Mouse (Mus musculus): ENCODE data around the gene Slc1a1. TPM values are rescaled to one million over a fixed set of nuclear protein-coding genes. Genes with fewer than 3 reads are reported as not detected.

Gene Slc1a1
- total RNA-seq, 2 experiments from 2014 or later, result 1.1 to 2.8 TPM

- DNase-seq (ENCODE audit: low spot score in 2 of 2), result no peak
Measured at GRCm38 (mm10) chr19:28914598-28914997, 79.7 kb downstream of the Slc1a1 start.

GRCm38 (mm10) chr19:28915602-28916250 lies 80.9 kb downstream of the Slc1a1 start:
- DNase-seq (ENCODE audit: low spot score in 2 of 2), result no peak

GRCm38 (mm10) chr19:28916492-28916891 lies 81.6 kb downstream of the Slc1a1 start:
- no peak for DNase-seq (ENCODE audit: low spot score in 2 of 2)

- DNase-seq (ENCODE audit: low spot score in 2 of 2), result no peak
Measured at GRCm38 (mm10) chr19:28917839-28918238, 83.0 kb downstream of the Slc1a1 start.

- DNase-seq (ENCODE audit: low spot score in 2 of 2), result peak in 1 of 2 experiments; percentile 22
Measured at GRCm38 (mm10) chr19:28926366-28926765, 91.5 kb downstream of the Slc1a1 start.

- no peak for DNase-seq (ENCODE audit: low spot score in 2 of 2)
Measured at GRCm38 (mm10) chr19:28927396-28927795, 92.5 kb downstream of the Slc1a1 start.

- no peak for DNase-seq (ENCODE audit: low spot score in 2 of 2)
Measured at GRCm38 (mm10) chr19:28929034-28929433, 94.2 kb downstream of the Slc1a1 start.

- peak in 1 of 2 experiments; percentile 10 for DNase-seq (ENCODE audit: low spot score in 2 of 2)
Measured at GRCm38 (mm10) chr19:28934897-28935296, 100.0 kb downstream of the Slc1a1 start.

GRCm38 (mm10) chr19:28940135-28940874 lies 105.5 kb downstream of the Slc1a1 start:
- DNase-seq (ENCODE audit: low spot score in 2 of 2), result no peak

- no peak for DNase-seq (ENCODE audit: low spot score in 2 of 2)
Measured at GRCm38 (mm10) chr19:28941271-28941670, 106.4 kb downstream of the Slc1a1 start.

GRCm38 (mm10) chr19:28946782-28947181 lies 111.9 kb downstream of the Slc1a1 start:
- no peak for DNase-seq (ENCODE audit: low spot score in 2 of 2)

- DNase-seq (ENCODE audit: low spot score in 2 of 2), result no peak
Measured at GRCm38 (mm10) chr19:28947311-28947710, 112.5 kb downstream of the Slc1a1 start.

GRCm38 (mm10) chr19:28951251-28951650 lies 116.4 kb downstream of the Slc1a1 start:
- no peak for DNase-seq (ENCODE audit: low spot score in 2 of 2)

GRCm38 (mm10) chr19:28963113-28963512 lies 128.3 kb downstream of the Slc1a1 start:
- DNase-seq (ENCODE audit: low spot score in 2 of 2), result no peak

- DNase-seq (ENCODE audit: low spot score in 2 of 2), result no peak
Measured at GRCm38 (mm10) chr19:28963513-28963841, 128.6 kb downstream of the Slc1a1 start.

Other genes starting within 250 kb of the Slc1a1 start
- gene Glis3, start 155.0 kb upstream of the Slc1a1 start, total RNA-seq (2021), result 1 to 10 TPM; 7.8 to 8.1 TPM
- gene Plpp6, start 128.9 kb downstream of the Slc1a1 start, total RNA-seq (2021), result 10 to 100 TPM; 26.7 to 42.6 TPM
- gene 4430402I18Rik, start 132.8 kb downstream of the Slc1a1 start, total RNA-seq (2021), result 10 to 100 TPM in 1 of 2 experiments, 1 to 10 TPM in 1; 3.4 to 14.2 TPM
- 10 to 100 TPM; 44.6 to 50.4 TPM for gene Cdc37l1, start 155.3 kb downstream of the Slc1a1 start, total RNA-seq (2021)
- gene Ak3, start 212.9 kb downstream of the Slc1a1 start, total RNA-seq (2021), result 100 to 1,000 TPM; 132 to 214 TPM